Mouse (Mus musculus): ENCODE results near the gene Tpgs1. TPM values are rescaled to one million over a fixed set of nuclear protein-coding genes. Genes with fewer than 3 reads are reported as not detected.

Gene Tpgs1
- total and polyA plus RNA-seq, 3 experiments: 23.5 to 48.0 TPM; not detected in 1

DNA sequence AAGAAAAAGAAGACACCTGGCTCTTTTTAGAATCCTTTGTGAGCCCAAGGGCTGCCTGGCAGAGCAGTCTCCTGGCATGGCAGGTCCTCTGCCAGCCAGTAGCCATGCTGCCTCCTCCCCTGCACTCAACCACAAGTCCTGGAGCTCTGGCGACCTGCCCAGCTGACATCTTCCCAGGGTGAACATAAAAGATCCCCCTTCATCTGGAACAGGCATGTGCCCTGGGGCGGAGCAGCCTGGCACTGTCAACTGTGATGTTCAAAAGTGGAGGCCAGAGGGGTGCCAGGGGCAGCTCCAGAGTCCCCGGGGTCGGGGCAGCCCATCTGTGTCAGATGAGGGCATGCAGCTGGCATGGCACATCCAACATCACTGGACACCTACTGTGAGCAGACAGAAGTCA is 45.8 kb downstream of the Tpgs1 start:
- TF ChIP-seq SIN3A (IDR thresholded peaks at IDR 0.05; ENCODE audit: low read length) (no peak), POLR2A (IDR thresholded peaks at IDR 0.05; ENCODE audit: control insufficient read depth in 1 of 2, insufficient read depth in 1 of 2, low read depth in 1 of 2, low read length in 2 of 2, poor library complexity in 1 of 2) (no peak), EP300 (IDR thresholded peaks at IDR 0.05; ENCODE audit: low read depth in 1 of 2, low read length in 2 of 2) (no peak), MEF2A (IDR thresholded peaks at IDR 0.05; ENCODE audit: extremely low read depth, insufficient replicate concordance, low read depth, low read length, poor library complexity, severe bottlenecking) (no peak), JUND (IDR thresholded peaks at IDR 0.05; ENCODE audit: low read depth, low read length) (no peak), RCOR1 (IDR thresholded peaks at IDR 0.05; ENCODE audit: low read depth, low read length) (no peak), GABPA (IDR thresholded peaks at IDR 0.05; ENCODE audit: low read depth, low read length) (no peak), TCF12 (IDR thresholded peaks at IDR 0.05; ENCODE audit: low read depth, low read length) (no peak), USF1 (IDR thresholded peaks at IDR 0.05; ENCODE audit: low read depth, low read length) (no peak), POLR2AphosphoS5 (IDR thresholded peaks at IDR 0.05; ENCODE audit: borderline replicate concordance, low read depth, low read length) (no peak), BHLHE40 (IDR thresholded peaks at IDR 0.05; ENCODE audit: borderline replicate concordance, low read depth, low read length) (no peak), USF2 (IDR thresholded peaks at IDR 0.05; ENCODE audit: borderline replicate concordance in 1 of 2, insufficient read depth in 1 of 2, low read depth in 1 of 2, low read length in 2 of 2) (no peak), MYC (IDR thresholded peaks at IDR 0.05; ENCODE audit: low read depth, low read length) (no peak), MAX (IDR thresholded peaks at IDR 0.05; ENCODE audit: low read length) (no peak), UBTF (IDR thresholded peaks at IDR 0.05; ENCODE audit: borderline replicate concordance, insufficient read depth, low read depth, low read length) (no peak)
- H3K4me3 ChIP-seq (ENCODE audit: control insufficient read depth in 1 of 2, insufficient read depth in 1 of 2, low read depth in 2 of 2, low read length in 2 of 2): no peak overlapping the region
- H3K4me1 ChIP-seq (ENCODE audit: control insufficient read depth in 1 of 2, insufficient read depth in 2 of 2, low read length in 2 of 2): peaks cover 0 to 9% of the 10 kb centered on the region in 2 experiments; a peak in 2 of 4 replicates
- no peak overlapping the region for H3K27ac ChIP-seq (ENCODE audit: control insufficient read depth, low read depth, low read length)
- no peak for DNase-seq (ENCODE audit: low read depth, low spot score)
- no peaks in the 10 kb centered on the region for H3K9me3 ChIP-seq (replicated peaks; ENCODE audit: insufficient read depth, low read length)
- H3K79me2 ChIP-seq (ENCODE audit: control insufficient read depth, insufficient read depth, low read length, poor library complexity): no peaks in the 10 kb centered on the region
- peaks cover 0 to 6% of the 10 kb centered on the region in 2 experiments; a peak in 2 of 4 replicates for H3K36me3 ChIP-seq (ENCODE audit: control insufficient read depth in 1 of 2, insufficient read depth in 2 of 2, low read length in 2 of 2)
- no peaks in the 10 kb centered on the region; a peak in 1 of 4 replicates for H3K27me3 ChIP-seq (ENCODE audit: control insufficient read depth in 1 of 2, insufficient read depth in 2 of 2, low read length in 2 of 2)
- H3K9ac ChIP-seq (ENCODE audit: control insufficient read depth, low read depth, low read length, poor library complexity, severe bottlenecking): no peak overlapping the region

GRCm38 (mm10) chr10:79716254-79716987 is 47.3 kb downstream of the Tpgs1 start, which contains the start of gene Hcn2:
Gene Hcn2, plus strand, starts transcription at chr10:79716634.
- Histone ChIP-seq H3K4me3 (ENCODE audit: control insufficient read depth in 1 of 2, insufficient read depth in 1 of 2, low read depth in 2 of 2, low read length in 2 of 2) (peak within 1 kb of the TSS; percentile 54 to 63; a peak in 3 of 4 replicates), H3K9me3 (replicated peaks; ENCODE audit: insufficient read depth, low read length) (no peaks in the 10 kb centered on the region), H3K4me1 (ENCODE audit: control insufficient read depth in 1 of 2, insufficient read depth in 2 of 2, low read length in 2 of 2) (peaks cover 0 to 9% of the 10 kb centered on the region in 2 experiments; a peak in 2 of 4 replicates), H3K79me2 (ENCODE audit: control insufficient read depth, insufficient read depth, low read length, poor library complexity) (no peaks in the 10 kb centered on the region), H3K27ac (ENCODE audit: control insufficient read depth, low read depth, low read length) (no peak within 1 kb of the TSS), H3K9ac (ENCODE audit: control insufficient read depth, low read depth, low read length, poor library complexity, severe bottlenecking) (peak within 1 kb of the TSS; percentile 56), H3K36me3 (ENCODE audit: control insufficient read depth in 1 of 2, insufficient read depth in 2 of 2, low read length in 2 of 2) (peaks cover 0 to 6% of the 10 kb centered on the region in 2 experiments; a peak in 2 of 4 replicates), H3K27me3 (ENCODE audit: control insufficient read depth in 1 of 2, insufficient read depth in 2 of 2, low read length in 2 of 2) (peaks cover 0 to 2% of the 10 kb centered on the region in 2 experiments; a peak in 2 of 4 replicates)
- DNase-seq (ENCODE audit: low read depth, low spot score): no peak
- TF ChIP-seq USF1 (IDR thresholded peaks at IDR 0.05; ENCODE audit: low read depth, low read length): no peak
